Mouse (Mus musculus) heart, postnatal 36 days (tissue): ENCODE measurements around the gene Wfdc3. TPM values are rescaled to one million over a fixed set of nuclear protein-coding genes. Genes with fewer than 3 reads are reported as not detected.

Experiments used
- DNase-seq, 2 experiments: peaks; one replicate each; pipeline ENCODE4 v3.0.0; 2021 to 2022
- intact Hi-C: fragments of 180-260 bp; cut with DNase I; formaldehyde crosslinking; loops from one replicate; pipeline ENCODE4 v1.15.1; 2025
- total RNA-seq, 2 experiments: library from RNA; stranded (reverse); gene quantifications; 2 replicates each; pipeline ENCODE4 v1.2.3; 2021

The Wfdc3 gene
- total RNA-seq, 2 experiments from 2014 or later: not detected

DNA sequence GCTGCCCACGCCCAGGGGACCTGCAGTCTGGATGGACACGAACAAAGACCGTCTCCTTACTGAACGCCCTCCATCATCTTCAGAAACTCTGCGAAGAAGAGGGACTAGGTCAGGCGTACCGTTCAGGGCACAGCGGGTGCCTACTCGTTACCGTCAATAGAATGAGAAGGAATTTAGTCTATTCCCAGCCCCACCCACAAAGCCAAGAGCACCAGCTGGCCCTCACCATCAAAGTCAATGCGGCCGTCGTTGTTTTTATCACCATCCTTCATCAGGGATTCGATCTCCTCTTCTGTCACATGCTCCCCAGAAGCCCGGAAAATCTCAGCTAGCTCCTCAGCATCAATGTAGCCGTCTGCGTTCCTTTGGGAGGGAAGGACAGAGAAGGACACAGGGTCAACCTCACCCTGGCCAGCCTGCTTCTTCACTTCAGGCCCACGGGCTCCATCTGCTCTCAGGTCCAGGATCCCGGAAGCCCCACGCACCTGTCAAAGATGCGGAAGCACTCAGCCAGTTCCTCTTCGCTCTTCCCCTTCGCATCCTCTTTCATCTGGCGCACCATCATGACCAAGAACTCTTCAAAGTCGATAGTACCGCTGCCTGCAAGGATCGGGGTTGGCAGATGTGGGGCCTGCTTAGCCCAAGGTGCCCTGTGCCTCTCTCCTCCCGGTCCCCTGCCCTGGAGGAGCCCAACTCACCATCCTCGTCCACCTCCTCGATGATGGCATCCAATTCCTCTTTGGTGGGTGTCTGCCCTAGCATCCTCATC is 31.7 kb upstream of the Wfdc3 start:
- no peak for DNase-seq
- intact Hi-C loops: no loop called here

DNA sequence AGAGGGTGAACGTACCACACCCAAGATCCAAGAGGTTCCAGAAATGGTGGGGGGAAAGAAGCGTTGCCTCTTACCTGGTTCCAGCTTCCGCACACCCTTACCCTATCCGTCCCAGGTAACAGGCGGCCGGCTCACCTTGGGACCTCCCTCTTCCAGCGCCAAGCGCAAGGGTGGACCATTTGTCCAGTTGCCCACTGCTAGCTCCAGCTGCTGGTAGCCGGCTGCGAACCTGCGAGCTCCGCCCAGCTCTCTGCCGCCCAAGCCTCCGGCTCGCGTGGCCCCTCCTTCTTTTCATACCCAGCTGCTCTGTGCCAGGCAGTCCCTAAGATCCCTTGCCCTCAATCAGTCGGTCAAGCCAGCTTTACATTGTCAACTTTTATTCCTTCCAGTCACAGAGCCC is 31.1 kb upstream of the Wfdc3 start:
- intact Hi-C loops: no loop called here
- no peak for DNase-seq

DNA sequence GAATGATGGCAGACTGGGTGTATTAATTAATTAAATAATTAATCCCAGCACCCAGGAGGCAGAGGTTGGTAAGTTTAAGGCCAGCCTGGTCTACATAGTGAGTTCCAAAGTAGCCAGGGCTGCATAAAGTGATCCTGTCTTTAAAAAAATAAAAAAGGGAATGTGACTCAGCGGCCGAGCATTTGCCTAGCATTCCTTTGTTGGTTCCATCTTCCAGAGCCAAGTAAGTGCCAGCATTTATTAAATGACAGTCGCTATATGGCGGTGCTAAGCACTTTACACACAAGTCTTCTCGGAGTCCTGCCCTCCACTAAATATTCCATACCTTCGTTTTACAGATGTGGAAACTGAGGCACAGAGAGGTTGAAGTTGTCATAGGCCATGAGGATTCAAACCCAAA is 30.4 kb upstream of the Wfdc3 start:
- intact Hi-C loops: no loop called here
- no peak for DNase-seq

DNA sequence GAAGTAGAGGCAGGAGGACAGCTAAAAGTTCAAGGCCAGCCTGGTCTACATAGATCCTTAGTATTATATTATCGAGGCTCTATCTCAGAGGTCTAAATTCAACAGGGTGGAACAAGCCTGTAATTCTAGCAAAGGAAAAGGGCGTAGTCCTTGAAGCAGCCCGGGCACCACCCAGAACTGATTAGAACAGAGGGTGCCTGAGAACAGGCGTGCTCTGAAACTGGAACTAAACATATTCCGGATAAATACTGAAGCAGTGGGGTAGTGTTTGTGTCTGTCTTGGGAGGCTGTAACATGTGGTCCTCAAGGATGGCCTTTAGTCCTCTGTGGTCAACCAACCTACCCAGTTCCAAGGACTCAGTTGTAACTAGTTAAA is 28.2 kb upstream of the Wfdc3 start:
- DNase-seq: no peak

GRCm38 (mm10) chr2:164773229-164773988 is 27.7 kb upstream of the Wfdc3 start:
- no peak for DNase-seq
- intact Hi-C loops: no loop called here

More for the DNA sequence above, 28.2 kb upstream of the Wfdc3 start:
- intact Hi-C loops: no loop called here

GRCm38 (mm10) chr2:164771123-164771522 is 25.4 kb upstream of the Wfdc3 start:
- intact Hi-C loops: no loop called here
- no peak for DNase-seq

GRCm38 (mm10) chr2:164770279-164770678 is 24.5 kb upstream of the Wfdc3 start:
- DNase-seq: no peak
- intact Hi-C loops: no loop called here

DNA sequence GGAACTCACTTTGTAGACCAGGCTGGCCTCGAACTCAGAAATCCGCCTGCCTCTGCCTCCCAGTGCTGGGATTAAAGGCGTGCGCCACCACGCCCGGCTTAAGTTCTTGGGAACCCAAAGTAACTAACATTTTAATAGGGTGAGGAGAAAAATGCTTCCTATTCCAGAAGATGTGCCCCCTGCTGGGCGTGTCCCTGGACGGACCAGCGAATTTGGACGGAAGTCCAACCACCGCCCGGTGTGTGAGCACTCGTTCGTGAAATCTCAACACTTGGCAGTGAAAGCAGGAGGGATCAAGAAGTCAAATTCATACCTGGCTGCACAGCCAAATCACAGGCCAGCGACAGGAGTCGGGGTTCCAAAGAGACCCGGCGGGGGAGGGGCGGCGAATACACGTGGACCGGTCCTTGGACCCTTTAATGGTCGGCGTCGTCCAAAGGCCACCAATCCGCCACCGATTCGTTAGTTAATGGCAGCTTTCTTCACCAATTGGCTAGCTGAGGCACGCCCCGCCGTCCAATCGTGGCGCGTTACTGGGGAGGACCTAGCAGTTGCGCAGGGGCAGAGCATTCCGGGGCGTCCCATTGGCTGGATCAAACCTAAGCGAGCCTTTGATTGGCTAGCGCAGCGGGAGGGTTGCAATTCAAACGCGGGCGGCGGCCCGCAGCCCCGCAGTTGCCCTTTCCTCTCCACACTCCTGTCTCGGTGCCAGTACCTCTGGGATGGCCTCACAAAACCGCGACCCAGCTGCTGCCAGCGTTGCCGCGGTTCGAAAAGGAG is 23.7 kb upstream of the Wfdc3 start, which contains the start of gene Ube2c:
TSS of gene Ube2c (plus strand) at position 641 of the 780 bp plus-strand sequence.
- DNase-seq: peak; percentile 96 to 97
- intact Hi-C loops: no loop called here

DNA sequence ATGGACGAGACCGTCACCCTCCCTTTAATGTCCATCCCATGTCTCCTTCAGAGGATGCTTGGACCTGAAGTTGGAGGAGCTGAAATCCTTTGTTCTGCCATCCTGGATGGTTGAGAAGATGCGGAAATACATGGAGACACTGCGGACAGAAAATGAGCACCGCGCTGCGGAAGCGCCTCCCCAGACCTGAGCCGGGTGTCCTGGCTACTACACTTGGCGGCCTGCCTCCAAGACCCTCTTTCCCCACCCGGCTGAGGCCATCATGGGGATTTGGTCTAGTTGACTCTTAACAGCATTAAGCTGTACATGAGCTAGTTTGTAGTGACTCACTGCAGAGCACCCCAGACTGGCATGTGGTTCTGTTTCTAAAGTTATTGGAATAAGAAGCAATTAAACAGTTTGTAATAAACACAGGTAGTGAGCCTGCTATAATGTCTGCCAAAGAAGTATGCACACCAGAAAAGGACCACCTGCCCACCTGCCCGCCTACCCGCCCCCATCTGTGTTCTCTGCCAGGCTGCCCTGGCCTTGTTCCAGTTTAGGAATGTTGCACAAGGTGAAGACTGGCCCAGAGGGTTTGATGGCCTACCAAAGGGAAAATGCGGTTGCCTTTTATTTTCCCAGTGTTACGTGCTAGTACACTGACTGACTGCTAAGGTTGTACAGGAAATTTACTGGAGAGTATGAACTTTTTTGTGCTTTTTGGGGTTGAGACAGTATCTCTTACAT is 22.2 kb upstream of the Wfdc3 start:
- no peak for DNase-seq

DNA sequence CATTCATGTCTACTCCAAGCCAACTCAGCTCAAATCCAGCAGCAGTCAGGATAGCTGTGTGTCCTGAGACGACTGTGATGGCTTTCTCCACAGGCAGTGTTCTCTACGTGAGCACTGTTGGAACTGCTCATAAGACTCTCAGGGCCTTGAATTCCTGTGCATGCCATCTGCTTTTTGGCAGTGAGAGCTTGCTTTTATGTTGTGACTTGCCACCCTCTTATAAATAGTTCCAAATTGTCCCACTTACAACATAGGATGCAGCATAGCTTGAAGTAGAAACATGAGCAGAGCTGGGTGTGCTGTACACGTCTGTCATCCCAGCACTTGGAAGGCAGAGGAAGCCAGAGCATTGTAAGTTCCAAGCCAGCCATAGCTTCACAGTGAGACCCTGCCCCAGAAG is 20.1 kb upstream of the Wfdc3 start:
- intact Hi-C loops: no loop called here

More for the DNA sequence above, 22.2 kb upstream of the Wfdc3 start:
- intact Hi-C loops: loop anchor here (1.0 kb wide), 1 partner anchor 22 kb away; no protein-coding TSS in a partner anchor

GRCm38 (mm10) chr2:164762593-164762992 is 16.9 kb upstream of the Wfdc3 start:
- DNase-seq: no peak
- intact Hi-C loops: no loop called here

More for the DNA sequence above, 20.1 kb upstream of the Wfdc3 start:
- DNase-seq: no peak

DNA sequence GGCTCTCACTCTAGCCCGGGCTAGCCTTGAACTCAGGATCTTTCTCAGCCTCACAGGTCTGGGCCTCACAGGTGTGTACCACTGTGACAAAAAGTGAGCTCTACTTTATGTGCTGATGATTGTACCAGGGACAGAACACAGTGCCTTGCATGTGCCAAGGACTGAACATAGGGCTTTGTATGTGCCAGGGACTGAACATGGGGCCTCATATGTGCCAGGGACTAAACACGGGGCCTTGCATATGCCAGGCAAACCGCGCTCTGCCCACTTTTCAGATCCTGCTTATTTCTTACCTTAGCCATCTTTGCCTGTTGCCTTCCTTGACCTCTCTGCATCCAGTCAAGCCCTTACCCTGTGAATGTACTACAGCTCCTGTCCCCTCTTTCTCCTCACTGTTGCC is 16.2 kb upstream of the Wfdc3 start:
- DNase-seq: no peak
- intact Hi-C loops: no loop called here

DNA sequence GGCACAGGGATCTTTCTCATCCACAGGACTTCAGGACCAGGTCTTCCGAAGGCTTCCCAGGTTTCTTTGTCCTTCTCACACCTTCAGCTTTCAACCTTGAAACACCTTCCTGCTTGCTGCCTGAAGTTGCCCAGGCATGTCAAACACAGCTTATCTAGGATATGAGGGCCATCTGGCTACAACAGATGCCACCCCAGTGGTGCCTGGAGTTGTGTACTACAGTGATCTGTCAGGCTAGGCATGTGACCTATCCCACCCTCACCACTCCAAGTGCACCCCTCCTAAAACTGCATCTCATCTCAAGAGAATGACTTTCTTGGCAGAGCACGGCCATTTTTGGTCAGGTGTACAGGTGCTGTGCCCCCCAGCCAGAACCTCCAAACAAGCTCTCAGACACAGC is 15.8 kb upstream of the Wfdc3 start:
- intact Hi-C loops: no loop called here
- DNase-seq: no peak

DNA sequence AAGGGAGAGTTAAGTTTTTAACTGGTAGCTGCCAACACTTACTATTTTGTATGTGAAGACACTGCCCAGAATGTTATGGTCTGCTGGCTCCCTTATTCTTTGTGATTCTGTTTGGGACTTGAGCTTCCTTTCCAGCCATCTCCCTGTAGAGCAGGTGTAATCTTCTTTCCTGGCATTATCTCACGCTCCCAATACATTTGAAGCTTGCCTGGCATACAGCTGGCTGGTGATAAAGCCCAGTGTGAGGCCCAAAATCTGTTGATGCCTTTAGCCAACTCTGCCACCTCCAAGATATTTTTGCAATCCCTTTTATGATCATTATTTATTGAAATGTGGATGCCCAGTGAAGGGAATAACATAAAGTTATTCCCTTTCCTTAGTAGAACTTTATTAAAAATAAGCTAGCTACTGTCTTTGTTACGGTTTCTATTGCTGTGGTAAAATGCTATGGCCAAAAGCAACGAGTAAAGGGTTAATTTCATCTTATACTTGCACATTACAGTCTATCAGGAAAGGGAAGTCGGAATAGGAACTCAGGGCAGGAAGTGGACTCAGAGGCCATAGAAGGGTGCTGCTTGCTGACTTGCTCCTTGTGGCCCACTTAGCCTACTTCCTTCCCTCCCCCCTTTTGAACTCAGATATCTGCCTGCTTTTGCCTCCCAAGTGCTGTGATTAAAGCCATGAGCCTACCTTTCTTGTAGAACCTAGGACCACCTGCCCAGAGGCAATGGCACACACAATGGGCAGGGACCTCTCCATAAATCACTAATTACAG is 14.5 kb upstream of the Wfdc3 start:
- intact Hi-C loops: no loop called here
- DNase-seq: no peak

GRCm38 (mm10) chr2:164758692-164759091 is 13.0 kb upstream of the Wfdc3 start:
- no peak for DNase-seq
- intact Hi-C loops: no loop called here

- intact Hi-C loops: no loop called here
- no peak for DNase-seq
Measured at GRCm38 (mm10) chr2:164757841-164758240, 12.1 kb upstream of the Wfdc3 start.

- no peak for DNase-seq
- intact Hi-C loops: no loop called here
Measured at GRCm38 (mm10) chr2:164754800-164755199, 9.1 kb upstream of the Wfdc3 start.

DNA sequence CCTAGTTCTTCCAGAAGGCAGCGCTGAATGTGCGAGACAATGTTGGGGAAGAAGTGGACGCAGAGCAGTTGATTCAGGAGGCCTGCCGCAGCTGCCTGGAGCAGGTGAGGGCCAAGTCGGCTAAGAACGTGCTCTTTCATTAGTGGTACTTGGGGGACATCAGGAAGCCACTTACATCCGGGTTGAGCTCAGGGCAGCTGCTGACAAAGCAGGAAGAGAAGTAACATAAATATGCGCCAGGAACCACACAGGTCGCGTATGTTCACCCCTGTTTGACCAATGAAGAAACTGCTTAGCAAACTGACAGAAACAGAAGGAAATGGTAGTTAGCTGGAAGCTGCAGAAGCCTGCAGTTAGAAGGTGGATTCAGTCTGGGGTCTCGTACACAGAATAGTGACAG is 8.4 kb upstream of the Wfdc3 start:
- no peak for DNase-seq
- intact Hi-C loops: no loop called here

DNA sequence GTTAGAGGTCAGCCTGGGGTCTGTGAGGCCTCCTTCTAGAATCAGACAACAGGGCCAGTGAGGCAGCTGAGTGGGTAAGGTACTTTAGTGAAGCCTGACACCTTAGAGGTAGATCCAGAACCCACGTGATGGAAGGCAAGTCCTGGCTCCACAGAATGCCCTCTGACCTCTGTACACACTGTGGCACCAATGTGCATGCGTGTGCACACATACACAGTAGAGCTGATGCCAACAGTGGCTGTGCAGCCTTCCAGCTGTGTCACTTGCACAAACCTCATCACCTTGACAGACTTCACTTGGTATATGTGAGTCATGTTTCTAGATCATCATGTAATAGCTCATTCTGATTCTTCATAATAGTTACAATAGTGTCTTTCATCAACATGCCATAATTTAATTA is 6.7 kb upstream of the Wfdc3 start:
- no peak for DNase-seq
- intact Hi-C loops: no loop called here

DNA sequence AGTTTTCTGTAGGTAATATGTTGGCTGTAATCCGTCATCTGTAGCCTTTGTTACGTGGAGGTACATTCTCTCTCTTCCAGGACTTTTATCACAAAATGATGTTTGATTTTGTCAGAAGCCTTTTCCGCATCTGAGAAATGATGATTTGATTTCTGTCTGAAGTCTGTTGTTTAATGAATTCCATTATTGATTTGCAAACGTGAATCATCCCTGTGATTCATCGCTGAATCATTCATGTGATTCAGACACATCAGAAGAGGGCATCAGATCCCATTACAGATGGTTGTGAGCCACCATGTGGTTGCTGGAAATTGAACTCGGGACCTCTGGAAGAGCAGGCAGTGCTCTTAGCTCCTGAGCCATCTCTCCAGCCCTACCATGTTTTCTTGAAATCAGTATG is 3.3 kb upstream of the Wfdc3 start:
- intact Hi-C loops: no loop called here
- no peak for DNase-seq
